Mouse (Mus musculus) hindbrain, embryonic 11.5 days (tissue): ENCODE results near the gene Mnat1. TPM values are rescaled to one million over a fixed set of nuclear protein-coding genes. Genes with fewer than 3 reads are reported as not detected.

Source experiments
- ATAC-seq: fragments of 200-750 bp; cut with Nextera tagmentation; 2 replicates; pipeline ENCODE4 v1.8.0; 2017; ENCODE audit warnings: mild to moderate bottlenecking, moderate TSS enrichment, moderate library complexity; ENCODE audit not compliant: low FRiP score
- DNase-seq: peaks from one replicate; pipeline ENCODE4 v3.0.0-alpha.2; 2015; ENCODE audit warnings: low spot score
- H3K27ac ChIP-seq: fragments of 300-500 bp; sonication (generic); 2 replicates; pipeline ENCODE4 v1.5.1; 2014; ENCODE audit warnings: mild to moderate bottlenecking, low read depth, low read length
- H3K27me3 ChIP-seq: fragments of 300-500 bp; sonication (generic); 2 replicates; pipeline ENCODE4 v1.6.1; 2014; ENCODE audit warnings: mild to moderate bottlenecking, low read length, moderate library complexity, mixed read lengths; ENCODE audit not compliant: control insufficient read depth, insufficient read depth
- H3K36me3 ChIP-seq: fragments of 300-500 bp; sonication (generic); 2 replicates; pipeline ENCODE4 v1.6.1; 2014; ENCODE audit warnings: mild to moderate bottlenecking, low read length, moderate library complexity, mixed read lengths; ENCODE audit not compliant: control insufficient read depth, insufficient read depth
- H3K4me1 ChIP-seq: fragments of 300-500 bp; sonication (generic); replicated peaks from 2 replicates; pipeline ENCODE4 v1.6.1; 2014; ENCODE audit warnings: low read length, mixed read lengths; ENCODE audit not compliant: control insufficient read depth, insufficient read depth
- H3K4me2 ChIP-seq: fragments of 300-500 bp; sonication (generic); replicated peaks from 2 replicates; pipeline ENCODE4 v1.6.1; 2014; ENCODE audit warnings: mild to moderate bottlenecking, low read depth, low read length
- H3K4me3 ChIP-seq: fragments of 300-500 bp; sonication (generic); 2 replicates; pipeline ENCODE4 v1.5.1; 2014; ENCODE audit warnings: low read depth, low read length
- H3K9ac ChIP-seq: fragments of 300-500 bp; sonication (generic); 2 replicates; pipeline ENCODE4 v1.6.1; 2014; ENCODE audit warnings: low read depth, low read length
- H3K9me3 ChIP-seq: fragments of 300-500 bp; sonication (generic); 2 replicates; pipeline ENCODE4 v1.6.1; 2016; ENCODE audit warnings: low read length; ENCODE audit not compliant: control insufficient read depth
- WGBS: fragments of 180-500 bp; shearing (Covaris S2); extraction: QIAGEN DNeasy Blood & Tissue Kit; methylation state at CpG from one replicate; pipeline ENCODE4 v1.1.7; 2014; 5-methylcytosine and 5-hydroxymethylcytosine counted together
- polyA plus RNA-seq: library from polyadenylated mRNA; unstranded; fragments of >200 nt; fragmentation: Nextera tagmentation; extraction: Ambion mirVana; gene quantifications from 2 replicates; pipeline ENCODE4 v1.2.1, GENCODE M21; 2014

Mnat1 gene
- polyA plus RNA-seq, 1 experiment from 2014 or later: 36.7 TPM

- DNase-seq (no peak), ATAC-seq (no peak)
- Histone ChIP-seq H3K4me2 (no peak overlapping the region), H3K4me1 (no peaks in the 10 kb centered on the region), H3K9ac (no peak overlapping the region), H3K4me3 (no peak overlapping the region), H3K9me3 (no peaks in the 10 kb centered on the region), H3K36me3 (no peaks in the 10 kb centered on the region), H3K27ac (no peak overlapping the region), H3K27me3 (no peaks in the 10 kb centered on the region)
- 70% methylated on average over 4 of the region's 4 CpGs for WGBS
Measured at GRCm38 (mm10) chr12:73207008-73207407, 83.5 kb downstream of the Mnat1 start.

- no peak overlapping the region for H3K4me2 ChIP-seq
- WGBS: 83% methylated on average over 1 of the region's 1 CpGs
- H3K9me3 ChIP-seq: no peaks in the 10 kb centered on the region
- no peaks in the 10 kb centered on the region for H3K27me3 ChIP-seq
- H3K4me3 ChIP-seq: no peak overlapping the region
- no peaks in the 10 kb centered on the region for H3K4me1 ChIP-seq
- no peak for ATAC-seq
- no peak overlapping the region for H3K27ac ChIP-seq
- no peak overlapping the region for H3K9ac ChIP-seq
- no peaks in the 10 kb centered on the region for H3K36me3 ChIP-seq
- DNase-seq: no peak
Measured at GRCm38 (mm10) chr12:73207461-73207860, 83.9 kb downstream of the Mnat1 start.

- DNase-seq (no peak), ATAC-seq (no peak)
- no peaks in the 10 kb centered on the region for H3K9me3 ChIP-seq
- 94% methylated on average over 4 of the region's 4 CpGs for WGBS
- H3K4me2 ChIP-seq: no peak overlapping the region
- no peak overlapping the region for H3K4me3 ChIP-seq
- H3K36me3 ChIP-seq: no peaks in the 10 kb centered on the region
- no peaks in the 10 kb centered on the region for H3K4me1 ChIP-seq
- no peaks in the 10 kb centered on the region for H3K27me3 ChIP-seq
- H3K9ac ChIP-seq: no peak overlapping the region
- no peak overlapping the region for H3K27ac ChIP-seq
Measured at GRCm38 (mm10) chr12:73208518-73208917, 85.0 kb downstream of the Mnat1 start.

GRCm38 (mm10) chr12:73209117-73209516 lies 85.6 kb downstream of the Mnat1 start:
- Histone ChIP-seq H3K9me3 (no peaks in the 10 kb centered on the region), H3K9ac (no peak overlapping the region), H3K4me1 (no peaks in the 10 kb centered on the region), H3K4me2 (no peak overlapping the region), H3K27me3 (no peaks in the 10 kb centered on the region), H3K36me3 (no peaks in the 10 kb centered on the region), H3K27ac (no peak overlapping the region), H3K4me3 (no peak overlapping the region)
- no peak for ATAC-seq
- no peak for DNase-seq
- 68% methylated on average over 1 of the region's 1 CpGs for WGBS

- H3K4me1 ChIP-seq: no peaks in the 10 kb centered on the region
- no peak overlapping the region for H3K9ac ChIP-seq
- no peaks in the 10 kb centered on the region for H3K27me3 ChIP-seq
- DNase-seq: no peak
- no peak overlapping the region for H3K27ac ChIP-seq
- no peak for ATAC-seq
- 81% methylated on average over 3 of the region's 3 CpGs for WGBS
- no peak overlapping the region for H3K4me3 ChIP-seq
- H3K36me3 ChIP-seq: no peaks in the 10 kb centered on the region
- no peaks in the 10 kb centered on the region for H3K9me3 ChIP-seq
- no peak overlapping the region for H3K4me2 ChIP-seq
Measured at GRCm38 (mm10) chr12:73210454-73210853, 86.9 kb downstream of the Mnat1 start.

- WGBS: 94% methylated on average over 5 of the region's 5 CpGs
- no peak overlapping the region for H3K4me2 ChIP-seq
- H3K27me3 ChIP-seq: no peaks in the 10 kb centered on the region
- H3K36me3 ChIP-seq: no peaks in the 10 kb centered on the region
- DNase-seq: no peak
- no peaks in the 10 kb centered on the region for H3K9me3 ChIP-seq
- H3K27ac ChIP-seq: no peak overlapping the region
- no peaks in the 10 kb centered on the region for H3K4me1 ChIP-seq
- no peak overlapping the region for H3K4me3 ChIP-seq
- ATAC-seq: no peak
- no peak overlapping the region for H3K9ac ChIP-seq
Measured at GRCm38 (mm10) chr12:73215773-73216172, 92.3 kb downstream of the Mnat1 start.

- WGBS: 91% methylated on average over 5 of the region's 5 CpGs
- H3K36me3 ChIP-seq: no peaks in the 10 kb centered on the region
- ATAC-seq: no peak
Measured at GRCm38 (mm10) chr12:73218632-73219031, 95.1 kb downstream of the Mnat1 start.

GRCm38 (mm10) chr12:73221235-73221634 lies 97.7 kb downstream of the Mnat1 start:
- no peaks in the 10 kb centered on the region for H3K9me3 ChIP-seq
- no peak for ATAC-seq
- no peaks in the 10 kb centered on the region for H3K4me1 ChIP-seq
- H3K36me3 ChIP-seq: no peaks in the 10 kb centered on the region
- H3K4me3 ChIP-seq: no peak overlapping the region
- no peak overlapping the region for H3K4me2 ChIP-seq
- no peak overlapping the region for H3K9ac ChIP-seq
- no peak overlapping the region for H3K27ac ChIP-seq
- no peak for DNase-seq
- no peaks in the 10 kb centered on the region for H3K27me3 ChIP-seq
- 91% methylated on average over 3 of the region's 3 CpGs for WGBS

More at GRCm38 (mm10) chr12:73218632-73219031, 95.1 kb downstream of the Mnat1 start:
- Histone ChIP-seq H3K9me3 (no peaks in the 10 kb centered on the region), H3K27me3 (no peaks in the 10 kb centered on the region), H3K9ac (no peak overlapping the region), H3K4me1 (no peaks in the 10 kb centered on the region), H3K27ac (no peak overlapping the region), H3K4me3 (no peak overlapping the region), H3K4me2 (no peak overlapping the region)
- no peak for DNase-seq

- 68% methylated on average over 6 of the region's 6 CpGs for WGBS
- no peak for ATAC-seq
- no peaks in the 10 kb centered on the region for H3K36me3 ChIP-seq
Measured at GRCm38 (mm10) chr12:73223872-73224271, 100.4 kb downstream of the Mnat1 start.

More at GRCm38 (mm10) chr12:73223872-73224271, 100.4 kb downstream of the Mnat1 start:
- Histone ChIP-seq H3K4me3 (no peak overlapping the region), H3K4me1 (no peaks in the 10 kb centered on the region), H3K9ac (no peak overlapping the region), H3K4me2 (no peak overlapping the region), H3K27me3 (no peaks in the 10 kb centered on the region), H3K27ac (no peak overlapping the region), H3K9me3 (no peaks in the 10 kb centered on the region)
- no peak for DNase-seq
